Comparison of ENCODE assay signal across 8 mouse cellular contexts in the genomic region with DNA sequence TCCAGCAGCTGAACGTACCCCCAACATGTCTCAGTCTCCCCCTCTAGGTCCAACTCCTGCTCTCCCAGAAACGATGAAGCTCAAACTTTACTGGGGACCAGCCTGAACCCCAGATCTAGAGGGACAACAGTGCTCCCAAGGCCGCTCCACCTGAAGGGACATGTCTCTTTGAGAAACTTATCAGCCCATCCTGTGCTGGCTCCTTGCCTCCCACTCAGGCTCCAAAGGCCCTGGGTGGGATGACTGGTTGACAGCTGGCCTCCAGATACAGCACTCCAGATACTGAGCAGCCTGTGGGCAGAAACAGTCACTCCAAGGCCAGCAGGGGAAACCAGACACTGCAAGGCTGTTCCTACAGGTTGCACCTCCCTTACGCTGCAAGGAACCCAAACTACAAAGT. TPM values are rescaled to one million over a fixed set of nuclear protein-coding genes. Genes with fewer than 3 reads are reported as not detected.
DNase-seq lines count a peak whose midpoint lies in the region; ATAC-seq and TF ChIP-seq lines count a peak whose summit lies in the region.

No protein-coding gene starts in this region.

- no peaks in the 10 kb centered on the region for H3K9me3 ChIP-seq in kidney, embryonic 16.5 days (ENCODE audit: low read length)
- H3K9me3 ChIP-seq in heart, embryonic 12.5 days (replicated peaks), result no peaks in the 10 kb centered on the region
- H3K9me3 ChIP-seq in liver, embryonic 11.5 days (ENCODE audit: control insufficient read depth, low read length), result no peaks in the 10 kb centered on the region

- DNase-seq in kidney, adult 18-20 months, result no peak
- peak; percentile 37 to 47 for DNase-seq in adrenal gland, postnatal 36 days
- DNase-seq in liver, embryonic 11.5 days (ENCODE audit: low spot score), result no peak
- DNase-seq in spleen, adult 18-20 months, result no peak
- DNase-seq in gastrocnemius, adult 18-20 months (ENCODE audit: low spot score), result no peak

- peak overlapping the region; percentile 92 for H3K27ac ChIP-seq in kidney, embryonic 16.5 days (ENCODE audit: low read length)
- peak overlapping the region; percentile 85 for H3K27ac ChIP-seq in heart, embryonic 12.5 days (ENCODE audit: poor library complexity, severe bottlenecking)
- no peak overlapping the region for H3K27ac ChIP-seq in liver, embryonic 11.5 days (ENCODE audit: low read depth, low read length)
- H3K27ac ChIP-seq in small intestine, adult 2 months (ENCODE audit: insufficient read depth, low read depth, low read length), result no peak overlapping the region

- no peak for TF ChIP-seq CTCF in small intestine, adult 2 months (IDR thresholded peaks at IDR 0.05; ENCODE audit: extremely low read depth, insufficient read length, insufficient replicate concordance, low read depth, low read length)

- 34% methylated on average over 4 of the region's 4 CpGs for WGBS in kidney, embryonic 16.5 days
- WGBS in heart, embryonic 12.5 days, result 28% methylated on average over 4 of the region's 4 CpGs
- WGBS in liver, embryonic 11.5 days, result 38% methylated on average over 4 of the region's 4 CpGs
- 40% methylated on average over 4 of the region's 4 CpGs for WGBS in small intestine, adult 2 months

- H3K4me3 ChIP-seq in kidney, embryonic 16.5 days (ENCODE audit: low read length), result peak overlapping the region; percentile 60
- H3K4me3 ChIP-seq in heart, embryonic 12.5 days, result peak overlapping the region; percentile 57
- H3K4me3 ChIP-seq in liver, embryonic 11.5 days (ENCODE audit: low read depth, low read length), result peak overlapping the region; percentile 60
- peak overlapping the region; percentile 96 for H3K4me3 ChIP-seq in small intestine, adult 2 months (ENCODE audit: low read depth, low read length)

- no peak for TF ChIP-seq POLR2A in small intestine, adult 2 months (IDR thresholded peaks at IDR 0.05; ENCODE audit: low read depth, low read length)

- no peaks in the 10 kb centered on the region for H3K4me1 ChIP-seq in kidney, embryonic 16.5 days (ENCODE audit: insufficient read depth, low read length)
- peaks cover 21% of the 10 kb centered on the region for H3K4me1 ChIP-seq in heart, embryonic 12.5 days (replicated peaks)
- peaks cover 3% of the 10 kb centered on the region; the same call in 1 of the 2 replicates for H3K4me1 ChIP-seq in liver, embryonic 11.5 days (replicated peaks; ENCODE audit: control insufficient read depth, insufficient read depth, low read length)
- H3K4me1 ChIP-seq in small intestine, adult 2 months (ENCODE audit: control insufficient read depth, insufficient read depth, insufficient read length, low read length), result peaks cover 2% of the 10 kb centered on the region; the same call in 1 of the 2 replicates

- peak overlapping the region; percentile 89 for H3K4me2 ChIP-seq in kidney, embryonic 16.5 days (replicated peaks; ENCODE audit: low read depth, low read length)
- peak overlapping the region; percentile 93 for H3K4me2 ChIP-seq in heart, embryonic 12.5 days
- peak overlapping the region; percentile 85 for H3K4me2 ChIP-seq in liver, embryonic 11.5 days

- no peaks in the 10 kb centered on the region for H3K27me3 ChIP-seq in kidney, embryonic 16.5 days (ENCODE audit: insufficient read depth, low read length)
- no peaks in the 10 kb centered on the region for H3K27me3 ChIP-seq in heart, embryonic 12.5 days (replicated peaks)
- no peaks in the 10 kb centered on the region for H3K27me3 ChIP-seq in liver, embryonic 11.5 days (replicated peaks; ENCODE audit: control insufficient read depth, insufficient read depth, low read length)
- no peaks in the 10 kb centered on the region; the same call in 1 of the 2 replicates for H3K27me3 ChIP-seq in small intestine, adult 2 months (ENCODE audit: control insufficient read depth, insufficient read depth, low read length)

- H3K36me3 ChIP-seq in kidney, embryonic 16.5 days (ENCODE audit: insufficient read depth, low read length), result no peaks in the 10 kb centered on the region
- no peaks in the 10 kb centered on the region; the same call in 1 of the 2 replicates for H3K36me3 ChIP-seq in heart, embryonic 12.5 days
- H3K36me3 ChIP-seq in liver, embryonic 11.5 days (ENCODE audit: control insufficient read depth, insufficient read depth, low read length), result no peaks in the 10 kb centered on the region
- no peaks in the 10 kb centered on the region for H3K36me3 ChIP-seq in small intestine, adult 2 months (ENCODE audit: control insufficient read depth, insufficient read depth, low read length)

- peak; percentile 21 for ATAC-seq in kidney, embryonic 16.5 days (ENCODE audit: low FRiP score, low TSS enrichment)
- 0 out of 2 replicates have a peak, but pooled peaks have one; percentile 68 for ATAC-seq in heart, embryonic 12.5 days (ENCODE audit: insufficient number of reproducible peaks, low FRiP score)
- peak; percentile 11; the same call in 1 of the 2 replicates for ATAC-seq in liver, embryonic 11.5 days (replicated peaks; ENCODE audit: low FRiP score)

- H3K9ac ChIP-seq in kidney, embryonic 16.5 days (replicated peaks; ENCODE audit: low read length), result peak overlapping the region; percentile 73
- peak overlapping the region; percentile 73 for H3K9ac ChIP-seq in heart, embryonic 12.5 days
- no peak overlapping the region for H3K9ac ChIP-seq in liver, embryonic 11.5 days (ENCODE audit: low read depth, low read length)

RNA-seq across cellular contexts. Expression of gene Usp27x, which starts 1.0 kb away (rescaled TPM):
- polyA plus RNA-seq in kidney, embryonic 16.5 days (2015; fragmentation: Nextera tagmentation; extraction: Ambion mirVana), result 0.61 and 0.62 TPM in 2 replicates
- total RNA-seq in adrenal gland, postnatal 36 days (2021), result 10 to 100 TPM; 18.3 to 20.3 TPM
- 1.1 and 1.2 TPM in 2 replicates for polyA plus RNA-seq in heart, embryonic 12.5 days (2016; fragmentation: Nextera tagmentation; extraction: Ambion mirVana)
- polyA plus RNA-seq in liver, embryonic 11.5 days (2014; fragmentation: Nextera tagmentation; extraction: Ambion mirVana), result 0.21 and 0.26 TPM in 2 replicates
- polyA plus RNA-seq in small intestine, adult 2 months (2012; rRNA removed), result 0.28 and 0.41 TPM in 2 replicates
- under 1 TPM; 0.16 to 0.33 TPM for total RNA-seq in gastrocnemius, adult 18-20 months (2021)

RNA-seq across cellular contexts. Expression of gene Clcn5, which starts 57.4 kb away (rescaled TPM):
- polyA plus RNA-seq in kidney, embryonic 16.5 days (2015; fragmentation: Nextera tagmentation; extraction: Ambion mirVana), result 15.2 and 17.0 TPM in 2 replicates
- 10 to 100 TPM; 36.5 to 45.0 TPM for total RNA-seq in adrenal gland, postnatal 36 days (2021)
- polyA plus RNA-seq in heart, embryonic 12.5 days (2016; fragmentation: Nextera tagmentation; extraction: Ambion mirVana), result 35.7 and 37.1 TPM in 2 replicates
- polyA plus RNA-seq in liver, embryonic 11.5 days (2014; fragmentation: Nextera tagmentation; extraction: Ambion mirVana), result 10.3 and 11.3 TPM in 2 replicates
- 2.5 and 6.7 TPM in 2 replicates for polyA plus RNA-seq in small intestine, adult 2 months (2012; rRNA removed)
- total RNA-seq in gastrocnemius, adult 18-20 months (2021), result 1 to 10 TPM; 1.5 to 1.7 TPM

Comparison
In these comparisons a context has a peak if more than half of its experiments do, and no peak if none do; other contexts are left out.
1. ATAC-seq: peak in every context shown above with its lines; median percentile 68 in heart, embryonic 12.5 days; 21 in kidney, embryonic 16.5 days; 11 in liver, embryonic 11.5 days.
2. H3K27ac ChIP-seq: peak in kidney, embryonic 16.5 days (single experiment) and heart, embryonic 12.5 days (single experiment); none in liver, embryonic 11.5 days (single experiment) and small intestine, adult 2 months (single experiment).
3. DNase-seq: peak in adrenal gland, postnatal 36 days (2 of 2); none in kidney, adult 18-20 months (single experiment), liver, embryonic 11.5 days (single experiment), spleen, adult 18-20 months (0 of 2) and gastrocnemius, adult 18-20 months (single experiment).
4. Peak in every context shown above with its lines, with median percentiles within 50 percentile points of each other: H3K4me2 ChIP-seq and H3K4me3 ChIP-seq.